Mouse (Mus musculus): Measurements from ENCODE around the gene Itsn1. TPM values are rescaled to one million over a fixed set of nuclear protein-coding genes. Genes with fewer than 3 reads are reported as not detected.

Itsn1 gene
- polyA plus RNA-seq, 1 experiment from 2014 or later, result 56.5 TPM

DNA sequence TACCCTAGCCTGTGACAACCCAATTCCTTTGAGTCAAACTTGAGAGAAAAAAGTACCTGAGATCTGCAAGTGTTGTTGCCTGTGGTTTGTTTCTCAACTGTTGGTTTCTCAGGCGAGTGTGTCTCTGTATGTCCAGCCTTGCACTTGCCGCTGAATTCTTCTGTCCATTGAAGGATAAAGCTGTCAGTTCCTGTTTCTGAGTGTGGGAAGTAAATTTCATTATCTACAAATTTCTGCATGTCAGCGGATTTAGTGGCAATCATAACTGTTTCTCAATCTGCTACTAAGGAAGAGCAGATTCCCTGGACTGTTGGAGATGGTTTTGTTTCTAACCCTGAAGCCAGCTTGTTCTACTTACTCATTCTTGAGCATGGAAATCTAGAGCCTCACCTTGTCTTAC lies 32.7 kb downstream of the Itsn1 start:
- no peak overlapping the region for H3K9ac ChIP-seq (replicated peaks; ENCODE audit: low read depth, low read length)
- no peak overlapping the region for H3K27ac ChIP-seq (ENCODE audit: low read depth, low read length)
- 86% methylated on average over 3 of the region's 3 CpGs for WGBS
- no peaks in the 10 kb centered on the region for H3K27me3 ChIP-seq (ENCODE audit: control insufficient read depth, insufficient read depth, low read length)
- H3K9me3 ChIP-seq (ENCODE audit: control insufficient read depth, low read length), result no peaks in the 10 kb centered on the region
- no peaks in the 10 kb centered on the region for H3K36me3 ChIP-seq (ENCODE audit: control insufficient read depth, insufficient read depth, low read length)
- H3K4me1 ChIP-seq (ENCODE audit: control insufficient read depth, insufficient read depth, low read length), result peaks cover 33% of the 10 kb centered on the region
- H3K4me2 ChIP-seq (ENCODE audit: low read depth, low read length), result no peak overlapping the region
- no peak overlapping the region for H3K4me3 ChIP-seq (ENCODE audit: low read depth, low read length)
- no peak for ATAC-seq (ENCODE audit: low read depth)

DNA sequence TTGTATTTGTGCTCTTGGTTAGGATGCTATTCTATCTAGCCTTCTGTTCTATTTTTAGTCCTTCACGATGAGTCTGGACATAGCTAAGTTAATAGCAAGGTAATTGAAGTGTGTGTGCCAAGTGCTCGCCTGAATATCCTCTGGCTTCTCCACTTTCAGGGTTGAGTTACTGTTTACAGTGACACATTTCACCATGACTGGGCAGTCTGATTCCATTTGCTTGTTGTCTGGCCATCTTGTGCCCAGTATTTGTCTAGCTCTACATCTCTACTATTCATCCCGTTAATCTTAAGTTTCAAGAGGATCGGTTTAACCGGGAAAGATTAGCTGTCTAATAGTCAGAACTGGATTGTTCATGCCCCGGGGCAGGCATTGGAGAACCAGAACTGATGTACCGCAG lies 33.4 kb downstream of the Itsn1 start:
- ATAC-seq (ENCODE audit: low read depth), result no peak
- H3K27ac ChIP-seq (ENCODE audit: low read depth, low read length), result no peak overlapping the region
- H3K4me1 ChIP-seq (ENCODE audit: control insufficient read depth, insufficient read depth, low read length), result peaks cover 39% of the 10 kb centered on the region
- H3K9me3 ChIP-seq (ENCODE audit: control insufficient read depth, low read length), result no peaks in the 10 kb centered on the region
- no peak overlapping the region for H3K9ac ChIP-seq (replicated peaks; ENCODE audit: low read depth, low read length)
- H3K27me3 ChIP-seq (ENCODE audit: control insufficient read depth, insufficient read depth, low read length), result no peaks in the 10 kb centered on the region
- H3K4me2 ChIP-seq (ENCODE audit: low read depth, low read length), result no peak overlapping the region
- no peaks in the 10 kb centered on the region for H3K36me3 ChIP-seq (ENCODE audit: control insufficient read depth, insufficient read depth, low read length)
- H3K4me3 ChIP-seq (ENCODE audit: low read depth, low read length), result no peak overlapping the region
- WGBS, result 54% methylated on average over 7 of the region's 7 CpGs

DNA sequence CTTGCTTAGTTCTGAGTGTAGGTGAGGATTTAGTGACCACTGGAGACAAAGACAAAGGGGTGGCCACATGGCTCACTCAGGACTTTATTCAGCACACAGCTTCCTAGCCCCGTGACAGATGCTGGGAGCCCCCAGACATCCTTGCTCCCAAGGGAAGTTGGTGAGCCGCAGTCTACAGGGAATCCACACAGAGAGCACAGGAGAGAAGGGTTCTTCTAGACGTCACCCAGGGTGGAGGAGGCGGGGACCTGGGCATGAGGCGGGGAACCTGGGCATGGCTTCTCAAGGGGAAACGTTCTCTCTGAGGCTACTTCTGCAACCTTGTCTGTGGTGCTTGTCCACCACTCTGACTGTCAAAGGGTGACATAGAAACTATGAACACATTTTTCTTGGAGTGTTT lies 34.9 kb downstream of the Itsn1 start:
- Histone ChIP-seq H3K4me1 (ENCODE audit: control insufficient read depth, insufficient read depth, low read length) (peaks cover 39% of the 10 kb centered on the region), H3K9me3 (ENCODE audit: control insufficient read depth, low read length) (no peaks in the 10 kb centered on the region), H3K36me3 (ENCODE audit: control insufficient read depth, insufficient read depth, low read length) (no peaks in the 10 kb centered on the region), H3K27me3 (ENCODE audit: control insufficient read depth, insufficient read depth, low read length) (no peaks in the 10 kb centered on the region), H3K4me3 (ENCODE audit: low read depth, low read length) (no peak overlapping the region), H3K9ac (replicated peaks; ENCODE audit: low read depth, low read length) (no peak overlapping the region), H3K4me2 (ENCODE audit: low read depth, low read length) (no peak overlapping the region), H3K27ac (ENCODE audit: low read depth, low read length) (no peak overlapping the region)
- 53% methylated on average over 6 of the region's 6 CpGs for WGBS
- no peak for ATAC-seq (ENCODE audit: low read depth)

DNA sequence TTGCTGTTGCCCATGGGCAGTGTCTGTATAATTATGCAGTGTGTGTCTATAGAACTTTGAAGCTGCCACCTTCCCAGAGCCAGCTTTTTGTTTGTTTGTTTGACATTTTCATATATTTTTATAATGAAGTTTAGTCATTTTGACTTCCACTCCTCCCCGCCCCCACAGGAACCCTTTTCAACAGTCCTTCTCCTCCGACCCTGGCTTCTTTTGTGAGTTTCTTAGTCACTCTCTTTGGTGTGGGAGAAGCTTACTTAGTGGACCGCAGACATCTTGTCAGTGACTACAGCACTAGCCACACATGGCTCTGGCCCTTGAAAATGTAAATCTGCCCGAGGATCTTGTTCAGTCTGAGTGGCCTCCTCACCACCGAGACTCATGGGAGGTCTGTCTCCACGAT lies 35.3 kb downstream of the Itsn1 start:
- no peak for ATAC-seq (ENCODE audit: low read depth)
- 83% methylated on average over 6 of the region's 6 CpGs for WGBS
- no peaks in the 10 kb centered on the region for H3K27me3 ChIP-seq (ENCODE audit: control insufficient read depth, insufficient read depth, low read length)
- no peak overlapping the region for H3K4me2 ChIP-seq (ENCODE audit: low read depth, low read length)
- peaks cover 39% of the 10 kb centered on the region for H3K4me1 ChIP-seq (ENCODE audit: control insufficient read depth, insufficient read depth, low read length)
- H3K4me3 ChIP-seq (ENCODE audit: low read depth, low read length), result no peak overlapping the region
- no peak overlapping the region for H3K27ac ChIP-seq (ENCODE audit: low read depth, low read length)
- no peaks in the 10 kb centered on the region for H3K36me3 ChIP-seq (ENCODE audit: control insufficient read depth, insufficient read depth, low read length)
- H3K9me3 ChIP-seq (ENCODE audit: control insufficient read depth, low read length), result no peaks in the 10 kb centered on the region
- no peak overlapping the region for H3K9ac ChIP-seq (replicated peaks; ENCODE audit: low read depth, low read length)

DNA sequence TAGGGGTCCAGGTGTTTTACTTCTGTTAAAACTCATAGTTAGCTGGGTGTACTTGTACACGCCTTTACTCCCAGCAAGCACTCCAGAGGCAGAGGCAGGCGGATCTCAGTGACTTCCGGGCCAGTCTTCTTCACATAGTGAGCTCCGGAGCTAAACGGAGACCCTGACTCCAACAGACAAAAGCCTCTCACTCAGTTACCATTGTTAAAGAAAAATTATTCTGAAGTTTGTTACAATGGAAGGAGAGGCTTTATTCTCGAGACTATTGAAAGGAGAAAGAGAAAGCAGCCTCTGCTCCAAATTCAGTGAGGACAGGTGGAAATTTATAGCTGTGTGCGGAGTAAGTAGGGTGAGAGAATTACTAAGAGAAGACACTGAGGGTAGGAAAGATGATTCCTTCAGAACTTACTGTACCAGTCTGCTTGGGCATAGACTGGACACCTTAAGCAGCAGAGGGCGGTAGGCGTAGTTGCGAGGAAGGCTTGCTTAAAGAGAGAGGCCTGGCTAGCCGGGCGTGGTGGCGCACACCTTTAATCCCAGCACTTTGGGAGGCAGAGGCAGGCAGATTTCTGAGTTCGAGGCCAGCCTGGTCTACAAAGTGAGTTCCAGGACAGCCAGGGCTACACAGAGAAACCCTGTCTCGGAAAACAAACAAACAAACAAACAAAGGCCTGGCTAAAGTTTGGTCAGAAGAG lies 36.2 kb downstream of the Itsn1 start:
- no peaks in the 10 kb centered on the region for H3K36me3 ChIP-seq (ENCODE audit: control insufficient read depth, insufficient read depth, low read length)
- peaks cover 47% of the 10 kb centered on the region for H3K4me1 ChIP-seq (ENCODE audit: control insufficient read depth, insufficient read depth, low read length)
- no peak overlapping the region for H3K9ac ChIP-seq (replicated peaks; ENCODE audit: low read depth, low read length)
- H3K9me3 ChIP-seq (ENCODE audit: control insufficient read depth, low read length), result no peaks in the 10 kb centered on the region
- no peak overlapping the region for H3K4me2 ChIP-seq (ENCODE audit: low read depth, low read length)
- no peak overlapping the region for H3K27ac ChIP-seq (ENCODE audit: low read depth, low read length)
- no peak for ATAC-seq (ENCODE audit: low read depth)
- H3K27me3 ChIP-seq (ENCODE audit: control insufficient read depth, insufficient read depth, low read length), result no peaks in the 10 kb centered on the region
- no peak overlapping the region for H3K4me3 ChIP-seq (ENCODE audit: low read depth, low read length)
- 72% methylated on average over 15 of the region's 15 CpGs for WGBS

DNA sequence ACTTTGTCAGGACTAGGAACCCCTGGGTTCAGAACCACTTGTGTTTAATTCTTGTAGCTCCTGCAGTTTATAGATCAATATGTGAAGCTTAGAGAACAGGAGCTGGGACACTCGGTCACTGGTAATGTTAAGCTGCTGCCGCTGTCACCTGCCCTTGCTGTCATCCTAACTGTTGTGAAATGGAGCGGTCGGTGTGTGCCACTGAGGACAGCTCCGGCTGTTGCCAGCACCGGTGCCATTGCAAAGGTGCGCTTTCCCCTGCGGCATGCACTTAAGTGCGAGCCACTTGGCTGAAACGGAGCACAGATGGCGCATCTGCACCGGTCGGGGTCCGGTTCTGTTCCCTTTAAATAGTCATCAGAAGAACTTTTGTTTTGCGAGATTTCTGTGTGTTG lies 36.7 kb downstream of the Itsn1 start:
- H3K4me1 ChIP-seq (ENCODE audit: control insufficient read depth, insufficient read depth, low read length), result peaks cover 47% of the 10 kb centered on the region
- H3K9me3 ChIP-seq (ENCODE audit: control insufficient read depth, low read length), result no peaks in the 10 kb centered on the region
- no peak for ATAC-seq (ENCODE audit: low read depth)
- H3K27me3 ChIP-seq (ENCODE audit: control insufficient read depth, insufficient read depth, low read length), result no peaks in the 10 kb centered on the region
- no peaks in the 10 kb centered on the region for H3K36me3 ChIP-seq (ENCODE audit: control insufficient read depth, insufficient read depth, low read length)
- 77% methylated on average over 15 of the region's 15 CpGs for WGBS
- H3K9ac ChIP-seq (replicated peaks; ENCODE audit: low read depth, low read length), result no peak overlapping the region
- no peak overlapping the region for H3K4me2 ChIP-seq (ENCODE audit: low read depth, low read length)
- H3K27ac ChIP-seq (ENCODE audit: low read depth, low read length), result no peak overlapping the region
- no peak overlapping the region for H3K4me3 ChIP-seq (ENCODE audit: low read depth, low read length)

DNA sequence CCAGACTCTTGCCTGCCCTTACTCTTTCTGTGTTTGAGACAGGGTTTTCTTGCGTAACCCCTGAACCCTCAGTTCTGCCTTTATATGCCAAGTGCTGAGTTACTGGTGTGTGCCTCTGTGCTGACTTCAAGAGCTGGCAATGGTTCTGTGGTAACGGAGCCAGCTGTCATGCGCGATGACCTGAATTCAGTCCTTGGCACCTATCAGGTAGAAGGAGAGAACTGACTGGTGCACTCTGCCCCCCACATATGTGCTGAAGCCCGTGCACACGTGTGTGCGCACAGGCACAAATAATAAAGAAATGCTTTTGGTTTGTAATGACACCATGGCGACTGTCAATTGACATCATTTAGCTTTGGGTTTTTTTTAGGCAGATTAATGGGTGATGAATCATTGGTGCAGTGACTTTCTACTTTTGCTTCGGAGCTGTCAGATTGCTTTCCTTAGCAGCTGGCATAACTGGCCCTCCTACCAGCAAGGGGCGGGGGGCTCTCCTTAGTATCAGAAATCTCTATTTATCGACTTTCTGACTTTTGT lies 38.2 kb downstream of the Itsn1 start:
- H3K4me1 ChIP-seq (ENCODE audit: control insufficient read depth, insufficient read depth, low read length), result peaks cover 49% of the 10 kb centered on the region
- H3K4me2 ChIP-seq (ENCODE audit: low read depth, low read length), result no peak overlapping the region
- ATAC-seq (ENCODE audit: low read depth), result no peak
- H3K9me3 ChIP-seq (ENCODE audit: control insufficient read depth, low read length), result no peaks in the 10 kb centered on the region
- no peak overlapping the region for H3K9ac ChIP-seq (replicated peaks; ENCODE audit: low read depth, low read length)
- no peak overlapping the region for H3K4me3 ChIP-seq (ENCODE audit: low read depth, low read length)
- H3K27me3 ChIP-seq (ENCODE audit: control insufficient read depth, insufficient read depth, low read length), result no peaks in the 10 kb centered on the region
- no peak overlapping the region for H3K27ac ChIP-seq (ENCODE audit: low read depth, low read length)
- 65% methylated on average over 11 of the region's 11 CpGs for WGBS
- H3K36me3 ChIP-seq (ENCODE audit: control insufficient read depth, insufficient read depth, low read length), result no peaks in the 10 kb centered on the region

DNA sequence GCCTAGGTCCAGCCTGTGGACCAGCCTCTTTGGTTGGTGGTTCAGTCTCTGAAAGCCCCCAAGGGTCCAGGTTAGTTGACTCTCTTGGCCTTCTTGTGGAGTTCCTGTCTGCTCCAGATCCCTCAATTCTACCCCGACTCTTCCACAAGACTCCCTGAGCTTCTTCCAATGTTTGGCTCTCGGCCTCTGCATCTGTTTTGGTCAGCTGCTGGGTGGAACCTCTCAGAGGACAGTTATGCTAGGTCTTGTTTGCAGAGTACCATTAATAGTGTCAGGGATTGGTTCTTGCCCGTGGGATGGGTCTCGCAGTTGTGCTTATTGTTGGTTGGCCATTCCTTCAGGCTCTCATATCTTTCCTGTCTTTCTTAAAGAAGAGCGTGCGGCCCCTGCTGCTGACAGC lies 39.5 kb downstream of the Itsn1 start:
- Histone ChIP-seq H3K4me2 (ENCODE audit: low read depth, low read length) (no peak overlapping the region), H3K4me1 (ENCODE audit: control insufficient read depth, insufficient read depth, low read length) (peaks cover 47% of the 10 kb centered on the region), H3K27me3 (ENCODE audit: control insufficient read depth, insufficient read depth, low read length) (no peaks in the 10 kb centered on the region), H3K9ac (replicated peaks; ENCODE audit: low read depth, low read length) (no peak overlapping the region), H3K27ac (ENCODE audit: low read depth, low read length) (0 out of 2 replicates have a peak overlapping the region, but pooled peaks have one; percentile 22), H3K9me3 (ENCODE audit: control insufficient read depth, low read length) (no peaks in the 10 kb centered on the region), H3K36me3 (ENCODE audit: control insufficient read depth, insufficient read depth, low read length) (no peaks in the 10 kb centered on the region), H3K4me3 (ENCODE audit: low read depth, low read length) (no peak overlapping the region)
- 92% methylated on average over 6 of the region's 6 CpGs for WGBS
- no peak for ATAC-seq (ENCODE audit: low read depth)

DNA sequence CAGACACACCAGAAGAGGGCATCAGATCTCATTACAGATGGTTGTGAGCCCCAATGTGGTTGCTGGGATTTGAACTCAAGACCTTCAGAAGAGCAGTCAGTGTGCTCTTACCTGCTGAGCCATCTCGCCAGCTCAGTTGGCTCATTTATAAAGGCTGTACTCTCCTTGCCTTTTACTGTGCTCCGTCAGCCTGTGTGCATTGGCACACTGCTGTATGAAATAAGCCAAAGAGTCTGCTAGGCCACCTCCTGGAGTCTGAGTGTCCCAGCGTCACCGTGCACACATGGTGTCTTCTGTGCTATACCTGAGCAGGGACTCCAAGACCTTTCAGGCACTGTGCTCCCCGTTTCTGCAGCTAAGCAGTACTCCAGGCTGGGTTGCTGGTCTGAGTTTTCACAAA lies 40.8 kb downstream of the Itsn1 start:
- Histone ChIP-seq H3K9ac (replicated peaks; ENCODE audit: low read depth, low read length) (no peak overlapping the region; the same call in 1 of the 2 replicates), H3K9me3 (ENCODE audit: control insufficient read depth, low read length) (no peaks in the 10 kb centered on the region), H3K4me1 (ENCODE audit: control insufficient read depth, insufficient read depth, low read length) (peaks cover 44% of the 10 kb centered on the region), H3K4me2 (ENCODE audit: low read depth, low read length) (no peak overlapping the region), H3K27me3 (ENCODE audit: control insufficient read depth, insufficient read depth, low read length) (no peaks in the 10 kb centered on the region), H3K27ac (ENCODE audit: low read depth, low read length) (peak overlapping the region; percentile 86), H3K4me3 (ENCODE audit: low read depth, low read length) (no peak overlapping the region), H3K36me3 (ENCODE audit: control insufficient read depth, insufficient read depth, low read length) (no peaks in the 10 kb centered on the region)
- 42% methylated on average over 5 of the region's 5 CpGs for WGBS
- no peak for ATAC-seq (ENCODE audit: low read depth)
